Mouse (Mus musculus): ENCODE measurements around the gene Trmt61a.

The Trmt61a gene

GRCm38 (mm10) chr12:111677882-111678669 lies at the start of gene Trmt61a:
TSS of gene Trmt61a (plus strand) at chr12:111678105.
- under 1% methylated on average over 51 of the region's 51 CpGs for WGBS

- 51% methylated on average over 6 of the region's 6 CpGs for WGBS
Measured at GRCm38 (mm10) chr12:111648061-111648645, 29.8 kb upstream of the Trmt61a start.

GRCm38 (mm10) chr12:111652953-111653352 lies 25.0 kb upstream of the Trmt61a start:
- WGBS: 55% methylated on average over 3 of the region's 3 CpGs

GRCm38 (mm10) chr12:111653434-111653833 lies 24.5 kb upstream of the Trmt61a start:
- 18% methylated on average over 3 of the region's 3 CpGs for WGBS

GRCm38 (mm10) chr12:111655695-111656094 lies 22.2 kb upstream of the Trmt61a start:
- 71% methylated on average over 11 of the region's 11 CpGs for WGBS

- 94% methylated on average over 4 of the region's 4 CpGs for WGBS
Measured at GRCm38 (mm10) chr12:111659331-111659730, 18.6 kb upstream of the Trmt61a start.

- WGBS: 85% methylated on average over 1 of the region's 1 CpGs
Measured at GRCm38 (mm10) chr12:111660628-111661027, 17.3 kb upstream of the Trmt61a start.

GRCm38 (mm10) chr12:111661554-111661953 lies 16.4 kb upstream of the Trmt61a start:
- 97% methylated on average over 11 of the region's 11 CpGs for WGBS

- WGBS: 55% methylated on average over 17 of the region's 17 CpGs
Measured at GRCm38 (mm10) chr12:111663228-111664143, 14.4 kb upstream of the Trmt61a start.

GRCm38 (mm10) chr12:111664144-111664634 lies 13.7 kb upstream of the Trmt61a start:
- WGBS: 50% methylated on average over 6 of the region's 6 CpGs

- 73% methylated on average over 13 of the region's 13 CpGs for WGBS
Measured at GRCm38 (mm10) chr12:111665041-111665880, 12.6 kb upstream of the Trmt61a start.

- 36% methylated on average over 13 of the region's 13 CpGs for WGBS
Measured at GRCm38 (mm10) chr12:111666380-111666779, 11.5 kb upstream of the Trmt61a start.

- 81% methylated on average over 5 of the region's 5 CpGs for WGBS
Measured at GRCm38 (mm10) chr12:111667421-111667820, 10.5 kb upstream of the Trmt61a start.

GRCm38 (mm10) chr12:111668457-111668912 lies 9.4 kb upstream of the Trmt61a start:
- under 1% methylated on average over 8 of the region's 8 CpGs for WGBS

- WGBS: 18% methylated on average over 23 of the region's 23 CpGs
Measured at GRCm38 (mm10) chr12:111669000-111669788, 8.7 kb upstream of the Trmt61a start.

- WGBS: 13% methylated on average over 8 of the region's 8 CpGs
Measured at GRCm38 (mm10) chr12:111669961-111670360, 7.9 kb upstream of the Trmt61a start.

- WGBS: 12% methylated on average over 29 of the region's 29 CpGs
Measured at GRCm38 (mm10) chr12:111670371-111670971, 7.4 kb upstream of the Trmt61a start.

- 1% methylated on average over 35 of the region's 35 CpGs for WGBS
Measured at GRCm38 (mm10) chr12:111670976-111671375, 6.9 kb upstream of the Trmt61a start.

GRCm38 (mm10) chr12:111671431-111671902 lies 6.4 kb upstream of the Trmt61a start:
- under 1% methylated on average over 34 of the region's 34 CpGs for WGBS
